Mouse (Mus musculus) heart, embryonic 15.5 days (tissue): Measurements from ENCODE around the gene Tceal1. TPM values are rescaled to one million over a fixed set of nuclear protein-coding genes. Genes with fewer than 3 reads are reported as not detected.

Source experiments
- polyA plus RNA-seq: library from polyadenylated mRNA; unstranded; fragments of >200 nt; fragmentation: Nextera tagmentation; extraction: Ambion mirVana; gene quantifications from 2 replicates; pipeline ENCODE4 v1.2.1, GENCODE M21; 2015

Tceal1 gene
- polyA plus RNA-seq, 1 experiment from 2014 or later, result 10.6 TPM

Other genes with a start within 250 kb of the Tceal1 start
- not detected in 2 replicates for gene Kir3dl1, start 190.0 kb upstream of the Tceal1 start, polyA plus RNA-seq
- not detected in 2 replicates for gene Kir3dl2, start 163.9 kb upstream of the Tceal1 start, polyA plus RNA-seq
- 4.5 and 4.7 TPM in 2 replicates for gene Tceal3, start 117.1 kb upstream of the Tceal1 start, polyA plus RNA-seq
- 302 and 318 TPM in 2 replicates for gene Morf4l2, start 35.7 kb downstream of the Tceal1 start, polyA plus RNA-seq
- not detected in 2 replicates for gene Glra4, start 72.2 kb downstream of the Tceal1 start, polyA plus RNA-seq
- 3.0 and 3.8 TPM in 2 replicates for gene Plp1, start 114.7 kb downstream of the Tceal1 start, polyA plus RNA-seq
- 0.23 and 0.32 TPM in 2 replicates for gene Rab9b, start 160.8 kb downstream of the Tceal1 start, polyA plus RNA-seq
- not detected in 2 replicates for gene H2bfm, start 219.3 kb downstream of the Tceal1 start, polyA plus RNA-seq